Mouse (Mus musculus): ENCODE results near the gene Kcnk10. TPM values are rescaled to one million over a fixed set of nuclear protein-coding genes. Genes with fewer than 3 reads are reported as not detected.
A peak's percentile ranks its signal among the peaks of the same experiment; 100 is the strongest.
"Not testable (repeated sequence)": the region's sequence is repeated elsewhere in the genome, so short reads cannot be mapped to it uniquely, and the experiment has no call there.

Gene Kcnk10
- not detected for polyA plus RNA-seq (2017; shearing (Covaris generic))

GRCm38 (mm10) chr12:98577861-98578360 is at the start of gene Kcnk10:
Gene Kcnk10, minus strand, starts transcription at chr12:98578310.
- peak; percentile 89 for ATAC-seq

GRCm38 (mm10) chr12:98627392-98628259 is 49.5 kb upstream of the Kcnk10 start, which contains the start of gene Spata7:
Gene Spata7, plus strand, starts transcription at chr12:98628157.
- ATAC-seq, result peak; percentile 82

GRCm38 (mm10) chr12:98623266-98623665 is 45.2 kb upstream of the Kcnk10 start:
- ATAC-seq, result not testable (repeated sequence)

GRCm38 (mm10) chr12:98620922-98621321 is 42.8 kb upstream of the Kcnk10 start:
- not testable (repeated sequence) for ATAC-seq

- no peak for ATAC-seq
Measured at GRCm38 (mm10) chr12:98619496-98619895, 41.4 kb upstream of the Kcnk10 start.

- peak; percentile 32 for ATAC-seq
Measured at GRCm38 (mm10) chr12:98615746-98616145, 37.6 kb upstream of the Kcnk10 start.

- ATAC-seq, result no peak
Measured at GRCm38 (mm10) chr12:98614910-98615508, 36.9 kb upstream of the Kcnk10 start.

GRCm38 (mm10) chr12:98610341-98610740 is 32.2 kb upstream of the Kcnk10 start:
- no peak for ATAC-seq

- no peak for ATAC-seq
Measured at GRCm38 (mm10) chr12:98606595-98607290, 28.6 kb upstream of the Kcnk10 start.

- no peak for ATAC-seq
Measured at GRCm38 (mm10) chr12:98605264-98605663, 27.2 kb upstream of the Kcnk10 start.

GRCm38 (mm10) chr12:98602114-98602513 is 24.0 kb upstream of the Kcnk10 start:
- peak; percentile 67 for ATAC-seq

GRCm38 (mm10) chr12:98600861-98601260 is 22.8 kb upstream of the Kcnk10 start:
- peak; percentile 75 for ATAC-seq

GRCm38 (mm10) chr12:98591016-98591415 is 12.9 kb upstream of the Kcnk10 start:
- no peak for ATAC-seq

- ATAC-seq, result no peak
Measured at GRCm38 (mm10) chr12:98588573-98588972, 10.5 kb upstream of the Kcnk10 start.

GRCm38 (mm10) chr12:98585302-98585701 is 7.2 kb upstream of the Kcnk10 start:
- no peak for ATAC-seq

GRCm38 (mm10) chr12:98575942-98576550 is 2.1 kb downstream of the Kcnk10 start:
- no peak for ATAC-seq

GRCm38 (mm10) chr12:98575195-98575887 is 2.8 kb downstream of the Kcnk10 start:
- no peak for ATAC-seq

GRCm38 (mm10) chr12:98574353-98575194 is 3.5 kb downstream of the Kcnk10 start:
- peak; percentile 29 for ATAC-seq

GRCm38 (mm10) chr12:98573317-98574270 is 4.5 kb downstream of the Kcnk10 start:
- ATAC-seq, result no peak
